Mouse (Mus musculus): Measurements from ENCODE around the gene Tubb5.

GRCm38 (mm10) chr17:35783944-35784343 lies 54.2 kb downstream of the Tubb5 start:
- TF ChIP-seq CTCF (IDR thresholded peaks at IDR 0.05; ENCODE audit: insufficient read depth, low read depth, low read length) (no peak), POLR2A (IDR thresholded peaks at IDR 0.05; ENCODE audit: insufficient read depth, low read depth, low read length) (no peak)

All from olfactory bulb, adult 2 months (tissue).